Mouse (Mus musculus) hindbrain, embryonic 14.5 days (tissue): ENCODE measurements around the gene Rab11a. TPM values are rescaled to one million over a fixed set of nuclear protein-coding genes. Genes with fewer than 3 reads are reported as not detected.

Experiments
- microRNA-seq: library from miRNA; unstranded; fragments of <30 nt; microRNA quantifications from one replicate; pipeline ENCODE4, GENCODE M21; 2016
- polyA plus RNA-seq: library from polyadenylated mRNA; unstranded; fragments of >200 nt; fragmentation: Nextera tagmentation; extraction: Ambion mirVana; gene quantifications from 2 replicates; pipeline ENCODE4 v1.2.1, GENCODE M21; 2014

The Rab11a gene
- polyA plus RNA-seq, 1 experiment from 2014 or later = 457 TPM

Small RNAs within 50 kb of the gene (microRNA-seq; reads per million reads assigned to microRNA genes)
- not detected for gene Gm47308

Other genes starting within 250 kb of the Rab11a start
- 12.4 and 12.7 TPM in 2 replicates for gene Dennd4a, start 73.6 kb upstream of the Rab11a start, polyA plus RNA-seq
- gene Slc24a1, start 213.8 kb upstream of the Rab11a start, polyA plus RNA-seq = 0.08 and 0.13 TPM in 2 replicates
- 37.6 and 39.1 TPM in 2 replicates for gene Ints14, start 223.1 kb upstream of the Rab11a start, polyA plus RNA-seq